Mouse (Mus musculus): Measurements from ENCODE around the gene Cpox.

Cpox gene

DNA sequence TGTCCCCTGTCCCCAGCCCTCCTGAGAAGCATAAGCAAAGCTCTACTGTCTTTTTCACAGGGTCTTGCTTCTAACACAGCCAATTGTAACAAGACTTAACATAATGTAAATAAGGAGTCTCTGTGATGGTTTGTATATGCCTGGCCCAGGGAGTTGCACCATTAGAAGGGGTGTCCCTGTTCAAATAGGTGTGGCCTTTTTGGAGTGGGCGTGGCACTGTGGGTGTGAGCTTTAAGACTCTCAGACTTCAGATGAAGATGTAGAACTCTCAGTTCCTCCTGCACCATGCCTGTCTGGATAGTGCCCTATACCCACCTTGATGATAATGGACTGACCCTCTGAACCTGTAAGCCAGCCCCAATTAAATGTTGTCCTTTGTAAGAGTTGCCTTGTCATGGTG is 68.7 kb downstream of the Cpox start:
- DNase-seq (ENCODE audit: extremely low read depth, insufficient read length, low spot score): no peak

DNA sequence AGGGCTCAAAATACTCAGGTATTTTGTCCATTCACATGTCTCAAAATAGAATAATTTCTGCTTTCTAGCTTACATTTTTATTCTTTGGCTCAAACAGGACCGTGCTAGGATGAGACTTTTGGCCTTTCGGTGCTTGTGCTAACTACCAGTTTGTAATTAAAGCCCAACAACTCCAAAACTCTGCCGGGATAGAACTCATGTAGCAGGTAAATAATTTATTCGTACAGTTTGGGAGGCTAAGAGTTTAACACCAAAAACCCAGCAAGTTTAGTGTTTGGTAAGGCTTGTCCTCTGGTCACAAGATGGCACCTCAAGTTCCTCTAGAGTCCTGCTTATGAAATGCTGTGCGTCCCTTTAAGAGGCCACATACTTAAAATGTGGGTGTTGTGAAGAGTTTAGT is 70.7 kb downstream of the Cpox start:
- DNase-seq (ENCODE audit: extremely low read depth, insufficient read length, low spot score): no peak

DNA sequence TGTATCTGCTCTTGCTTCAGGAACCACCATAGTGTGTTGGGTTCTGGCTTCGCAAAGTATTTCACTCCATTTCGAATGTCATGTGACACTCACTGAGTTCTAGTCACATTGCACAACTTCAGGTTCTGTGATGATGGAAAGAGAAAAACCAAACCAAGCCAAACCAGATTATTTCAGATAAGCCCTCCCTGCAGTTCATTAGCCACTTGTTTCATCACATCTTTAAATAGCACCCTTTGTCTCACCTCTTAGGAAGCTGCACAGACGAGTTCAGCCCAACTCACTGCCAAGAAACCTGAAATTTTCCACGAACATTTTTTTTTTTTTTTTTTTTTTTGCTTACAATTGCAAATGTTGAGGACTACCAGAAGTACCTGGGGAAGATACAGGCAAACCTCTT is 76.6 kb downstream of the Cpox start:
- DNase-seq (ENCODE audit: extremely low read depth, insufficient read length, low spot score): no peak

DNA sequence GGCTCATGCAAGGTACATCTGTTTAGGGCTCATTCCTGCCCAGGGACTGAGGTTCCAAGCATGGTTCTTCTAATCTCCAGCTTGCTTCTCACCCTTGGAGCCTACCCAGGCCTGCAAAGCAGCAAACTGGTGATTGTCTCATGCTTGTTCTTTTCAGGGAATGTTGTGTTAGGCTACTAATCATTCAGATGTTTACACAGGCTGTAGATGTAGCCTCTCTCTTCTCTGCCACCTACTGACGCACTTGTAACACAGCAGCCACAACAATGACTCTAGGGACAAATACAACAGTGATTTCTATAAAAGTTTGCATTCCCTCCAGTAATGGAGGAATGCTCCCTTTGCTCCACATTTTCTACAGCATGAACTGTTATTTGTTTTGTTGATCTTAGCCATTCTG is 81.2 kb downstream of the Cpox start:
- DNase-seq (ENCODE audit: extremely low read depth, insufficient read length, low spot score): no peak

DNA sequence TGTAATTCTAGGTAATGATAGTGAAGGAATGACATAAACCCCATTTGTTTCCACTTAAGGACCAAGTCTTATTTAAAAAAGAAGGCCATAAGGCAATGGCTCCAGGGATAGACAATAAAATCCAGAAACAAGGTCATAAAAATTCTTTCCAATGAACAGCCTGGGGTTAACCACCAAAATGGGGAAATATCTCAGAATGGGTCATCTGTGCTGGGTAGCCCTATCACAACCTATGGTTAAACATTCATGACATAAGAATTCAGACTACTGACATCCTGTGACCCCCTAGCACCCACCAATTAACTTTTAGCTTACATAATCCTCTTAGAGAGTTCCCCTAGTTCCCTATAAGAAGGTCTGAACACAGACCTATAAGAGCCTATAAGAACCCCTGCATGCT is 86.1 kb downstream of the Cpox start:
- no peak for DNase-seq (ENCODE audit: extremely low read depth, insufficient read length, low spot score)

DNA sequence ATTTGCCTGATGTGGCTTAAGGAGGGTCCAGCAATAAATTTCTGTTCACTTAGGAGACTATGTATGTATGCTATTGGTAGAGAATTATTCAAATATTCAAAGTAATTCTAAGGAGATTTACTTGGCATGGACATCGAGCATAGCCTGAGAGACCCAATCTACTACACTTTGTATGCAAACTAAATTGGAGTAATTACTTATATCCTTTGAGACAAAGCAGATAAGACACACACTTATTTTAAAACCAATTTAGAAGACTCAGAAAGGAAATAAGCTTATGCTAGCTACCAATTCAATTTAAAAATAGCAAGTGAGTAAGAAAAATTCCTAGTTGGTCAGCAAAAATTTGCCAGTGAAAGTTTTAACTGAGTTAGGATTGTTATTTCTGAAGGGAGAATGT is 93.0 kb downstream of the Cpox start, which contains the start of gene Olfr172:
TSS of gene Olfr172 (minus strand) at position 101 of the 400 bp plus-strand sequence.
- DNase-seq (ENCODE audit: extremely low read depth, insufficient read length, low spot score): no peak

Measured in 3134 (cell line).